ENCODE assay signal across 9 mouse cellular contexts in the genomic region with DNA sequence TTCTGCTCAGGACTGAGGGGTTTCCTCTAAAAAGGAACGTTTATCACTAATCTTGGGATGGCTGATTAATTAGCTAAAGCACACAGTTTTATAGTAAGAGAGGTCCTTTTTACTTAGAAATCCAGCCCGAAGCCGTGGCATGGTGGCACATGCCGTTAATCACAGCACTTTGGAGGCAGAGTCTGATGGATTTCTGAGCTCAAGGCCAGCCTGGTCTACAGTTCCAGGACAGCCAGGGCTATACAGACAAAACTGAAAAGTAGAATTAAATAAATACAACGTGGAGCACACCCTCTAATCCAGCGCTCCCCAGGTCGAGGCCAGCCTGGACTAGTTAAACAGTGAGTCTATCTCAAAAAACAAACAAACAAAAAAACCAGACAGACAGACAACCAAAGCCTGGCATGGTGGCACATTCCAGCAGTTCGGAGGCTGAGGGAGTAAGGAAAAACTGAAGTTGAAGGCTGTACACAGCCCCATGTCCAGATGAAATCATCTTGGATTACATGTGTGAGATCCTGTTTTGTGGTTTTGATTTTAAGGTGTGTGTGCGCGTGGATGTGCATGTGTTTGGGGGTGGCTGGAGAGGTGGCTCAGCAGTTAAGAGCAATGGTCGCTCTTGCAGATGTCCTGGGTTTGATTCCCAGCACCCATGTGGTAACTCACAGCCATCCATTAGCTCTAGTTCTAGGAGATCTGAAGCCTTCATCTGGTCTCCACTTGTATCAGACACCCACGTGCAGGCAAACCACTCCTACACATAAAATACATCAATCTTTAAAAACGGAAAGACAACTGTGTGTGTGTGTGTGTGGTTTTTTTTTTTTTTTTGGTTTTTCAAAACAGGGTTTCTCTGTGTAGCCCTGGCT. TPM values are rescaled to one million over a fixed set of nuclear protein-coding genes. Genes with fewer than 3 reads are reported as not detected.
A peak's percentile ranks its signal among the peaks of the same experiment; 100 is the strongest.
DNase-seq lines count a peak whose midpoint lies in the region; ATAC-seq and TF ChIP-seq lines count a peak whose summit lies in the region.
"Had no signal": no experiment of that assay in that cellular context is flagged by ENCODE, and none has a peak within 500 bp of the region (broad histone marks: within the 10 kb centered on the region; RNA-seq: fewer than 3 reads in every experiment).

No protein-coding gene starts in this region.

- dilution Hi-C loops in CH12.LX (cut with MboI; ENCODE audit: extremely low pct_ligation_motif_present, extremely low pct_unique_long_range_greater_than_20kb, low sequenced_read_pairs), result no loop called here

- no peaks in the 10 kb centered on the region for H3K9me3 ChIP-seq in CH12.LX (replicated peaks; ENCODE audit: low read length)
- no peaks in the 10 kb centered on the region for H3K9me3 ChIP-seq in heart, embryonic 15.5 days (replicated peaks)

- no peak for TF ChIP-seq CTCF in gastrocnemius, adult 2 months (IDR thresholded peaks at IDR 0.05)
- no peak for TF ChIP-seq CTCF in CH12.LX (conservative IDR thresholded peaks at IDR 0.05 in 1 of 2, IDR thresholded peaks at IDR 0.05 in 1 of 2; ENCODE audit: low read depth in 2 of 2, low read length in 2 of 2)

- TF ChIP-seq POLR2A in CH12.LX (IDR thresholded peaks at IDR 0.05; ENCODE audit: low read depth, low read length), result no peak

- peaks cover 30 to 80% of the 10 kb centered on the region in 2 experiments for H3K4me1 ChIP-seq in CH12.LX (ENCODE audit: control insufficient read depth in 1 of 2, insufficient read depth in 2 of 2)
- peaks cover 55% of the 10 kb centered on the region for H3K4me1 ChIP-seq in heart, embryonic 15.5 days (replicated peaks)

- DNase-seq in gastrocnemius, adult 2 months, result no peak
- no peak for DNase-seq in gastrocnemius, postnatal 4 days (ENCODE audit: low spot score in 2 of 2)
- DNase-seq in CH12.LX (ENCODE audit: extremely low read depth), result no peak
- DNase-seq in frontal cortex, postnatal 10 days (ENCODE audit: low spot score in 2 of 2), result no peak
- DNase-seq in frontal cortex, postnatal 25 days (ENCODE audit: low spot score in 2 of 2), result no peak
- no peak for DNase-seq in gastrocnemius, postnatal 25 days

- peak overlapping the region; percentile 93 for H3K27ac ChIP-seq in gastrocnemius, adult 2 months
- H3K27ac ChIP-seq in CH12.LX (ENCODE audit: insufficient read depth, low read depth) (0 out of 2 replicates have a peak overlapping the region, but pooled peaks have one; percentile 18), macrophage (peak overlapping the region; percentile 46)
- peak overlapping the region; percentile 90 for H3K27ac ChIP-seq in heart, embryonic 15.5 days

- H3K36me3 ChIP-seq in CH12.LX (replicated peaks in 1 of 2; ENCODE audit: control insufficient read depth in 1 of 2, insufficient read depth in 1 of 2, low read length in 1 of 2) (no peaks in the 10 kb centered on the region), macrophage (ENCODE audit: inconsistent target) (no peaks in the 10 kb centered on the region)
- H3K36me3 ChIP-seq in heart, embryonic 15.5 days, result no peaks in the 10 kb centered on the region

- H3K79me2 ChIP-seq in CH12.LX (replicated peaks; ENCODE audit: control insufficient read depth, extremely low read depth, insufficient read depth, poor library complexity, severe bottlenecking) (no peaks in the 10 kb centered on the region), macrophage (ENCODE audit: inconsistent target) (no peaks in the 10 kb centered on the region; the same call in 1 of the 2 replicates)

- in situ Hi-C loops in CH12.LX (cut with MboI; ENCODE audit: low pct_ligation_motif_present, low pct_unique_long_range_greater_than_20kb, low sequenced_read_pairs), result no loop called here

- 52% methylated on average over 13 of the region's 13 CpGs for WGBS in heart, embryonic 15.5 days
- WGBS in macrophage (ENCODE audit: missing documents), result 53% methylated on average over 11 of the region's 13 CpGs

- peak overlapping the region; percentile 33; the same call in 1 of the 2 replicates for H3K4me2 ChIP-seq in CH12.LX (ENCODE audit: insufficient read depth, low read depth, poor library complexity, severe bottlenecking)
- H3K4me2 ChIP-seq in heart, embryonic 15.5 days, result peak overlapping the region; percentile 64

- TF ChIP-seq RAD21 in CH12.LX (IDR thresholded peaks at IDR 0.05; ENCODE audit: low read depth, low read length), result no peak

- no peaks in the 10 kb centered on the region for H3K27me3 ChIP-seq in CH12.LX (replicated peaks)
- H3K27me3 ChIP-seq in heart, embryonic 15.5 days, result no peaks in the 10 kb centered on the region

- no peak for ATAC-seq in heart, embryonic 15.5 days (replicated peaks; ENCODE audit: insufficient number of reproducible peaks, insufficient read depth, low FRiP score, low read depth)

- peak overlapping the region; percentile 75 for H3K4me3 ChIP-seq in gastrocnemius, adult 2 months
- H3K4me3 ChIP-seq in CH12.LX (replicated peaks in 1 of 3; ENCODE audit: low read depth in 2 of 3, low read length in 2 of 3, poor library complexity in 1 of 3) (no peak overlapping the region), macrophage (ENCODE audit: inconsistent target) (no peak overlapping the region; the same call in 1 of the 2 replicates)
- H3K4me3 ChIP-seq in heart, embryonic 15.5 days, result peak overlapping the region; percentile 48

- no peak overlapping the region for H3K9ac ChIP-seq in CH12.LX (ENCODE audit: insufficient read depth, low read depth)
- peak overlapping the region; percentile 53 for H3K9ac ChIP-seq in heart, embryonic 15.5 days

- intact Hi-C loops in gastrocnemius, adult 2 months (cut with DNase I), result no loop called here

- no peak for TF ChIP-seq EP300 in CH12.LX (IDR thresholded peaks at IDR 0.05; ENCODE audit: low read length)

RNA-seq across cellular contexts. Expression of gene Lmna, which starts 0.9 kb away (rescaled TPM):
- total RNA-seq in gastrocnemius, adult 2 months (2021), result 10 to 100 TPM; 67.5 to 82.5 TPM
- total RNA-seq in gastrocnemius, postnatal 4 days (2021), result 100 to 1,000 TPM; 355 to 365 TPM
- 60.7 and 67.7 TPM in 2 replicates for total RNA-seq in CH12.LX (2012; rRNA removed)
- 16.1 and 19.8 TPM in 2 replicates for total RNA-seq in CH12.LX (2014; rRNA removed)
- 17.2 and 21.5 TPM in 2 replicates for polyA plus RNA-seq in CH12.LX (2012; ENCODE audit: insufficient read length, low read depth)
- 110 and 131 TPM in 2 replicates for polyA plus RNA-seq in heart, embryonic 15.5 days (2015; fragmentation: Nextera tagmentation; extraction: Ambion mirVana)
- total RNA-seq in macrophage (2018; cell fraction: chromatin; rRNA removed), result 100 to 1,000 TPM in 8 of 26 experiments, 10 to 100 TPM in 18; 18.3 to 483 (median 71.9) TPM
- 100 to 1,000 TPM in 13 of 26 experiments, 10 to 100 TPM in 13; 61.7 to 262 (median 112) TPM for total RNA-seq in macrophage (2018; cell fraction: cytosol; rRNA removed)
- total RNA-seq in macrophage (2018; cell fraction: nucleus; rRNA removed), result 100 to 1,000 TPM in 11 of 26 experiments, 10 to 100 TPM in 15; 40.2 to 222 (median 79.2) TPM
- 96.7 to 217 TPM (median 105 TPM) in 3 replicates for polyA plus RNA-seq in macrophage (2018)
- 100 to 1,000 TPM in 1 of 2 experiments, 10 to 100 TPM in 1; 99.2 to 106 TPM for total RNA-seq in gastrocnemius, postnatal 25 days (2021)

RNA-seq across cellular contexts. Expression of gene Mex3a, which starts 21.5 kb away (rescaled TPM):
- total RNA-seq in gastrocnemius, adult 2 months (2021), result under 1 TPM; 0.15 to 0.20 TPM
- total RNA-seq in gastrocnemius, postnatal 4 days (2021), result 10 to 100 TPM; 12.9 to 13.1 TPM
- total RNA-seq in CH12.LX (2012; rRNA removed) (3.4 and 4.9 TPM in 2 replicates), CH12.LX (2014; rRNA removed) (0.86 and 1.1 TPM in 2 replicates)
- polyA plus RNA-seq in CH12.LX (2012; ENCODE audit: insufficient read length, low read depth) (2.0 and 2.5 TPM in 2 replicates), macrophage (2018) (0.08 to 0.10 TPM (median 0.10 TPM) in 3 replicates)
- 6.5 and 8.0 TPM in 2 replicates for polyA plus RNA-seq in heart, embryonic 15.5 days (2015; fragmentation: Nextera tagmentation; extraction: Ambion mirVana)
- total RNA-seq in macrophage (2018; cell fraction: chromatin; rRNA removed), result 1 to 10 TPM in 2 of 26 experiments, under 1 TPM in 17, not detected in 7; 0.11 to 1.7 (median 0.21) TPM
- under 1 TPM in 25 of 26 experiments, not detected in 1; 0.03 to 0.33 (median 0.06) TPM for total RNA-seq in macrophage (2018; cell fraction: cytosol; rRNA removed)
- total RNA-seq in macrophage (2018; cell fraction: nucleus; rRNA removed), result 1 to 10 TPM in 2 of 26 experiments, under 1 TPM in 10, not detected in 14; 0.05 to 2.3 (median 0.19) TPM
- under 1 TPM; 0.24 to 0.33 TPM for total RNA-seq in gastrocnemius, postnatal 25 days (2021)

RNA-seq across cellular contexts. Expression of gene Rab25, which starts 37.4 kb away (rescaled TPM):
- not detected for total RNA-seq in gastrocnemius, adult 2 months (2021)
- total RNA-seq in gastrocnemius, postnatal 4 days (2021), result under 1 TPM; 0.57 to 0.91 TPM
- total RNA-seq in CH12.LX (2012; rRNA removed), result 4.1 and 7.1 TPM in 2 replicates
- 0.76 and 0.79 TPM in 2 replicates for total RNA-seq in CH12.LX (2014; rRNA removed)
- polyA plus RNA-seq in CH12.LX (2012; ENCODE audit: insufficient read length, low read depth), result 1.8 and 2.0 TPM in 2 replicates
- polyA plus RNA-seq in heart, embryonic 15.5 days (2015; fragmentation: Nextera tagmentation; extraction: Ambion mirVana), result 0.92 and 4.0 TPM in 2 replicates
- total RNA-seq in macrophage (2018; cell fraction: chromatin; rRNA removed), result 1 to 10 TPM in 8 of 26 experiments, not detected in 18; 1.2 to 4.1 (median 2.6) TPM
- total RNA-seq in macrophage (2018; cell fraction: cytosol; rRNA removed), result not detected
- total RNA-seq in macrophage (2018; cell fraction: nucleus; rRNA removed), result 1 to 10 TPM in 2 of 26 experiments, under 1 TPM in 2, not detected in 22; 0.72 to 2.6 (median 0.99) TPM
- polyA plus RNA-seq in macrophage (2018), result not detected in 3 replicates
- total RNA-seq in gastrocnemius, postnatal 25 days (2021), result not detected
- total RNA-seq: heart, postnatal 36 days had no signal

RNA-seq across cellular contexts. Expression of gene Lamtor2, which starts 42.2 kb away (rescaled TPM):
- 100 to 1,000 TPM in 1 of 2 experiments, 10 to 100 TPM in 1; 70.9 to 104 TPM for total RNA-seq in gastrocnemius, adult 2 months (2021)
- total RNA-seq in gastrocnemius, postnatal 4 days (2021), result 10 to 100 TPM; 78.5 to 81.4 TPM
- total RNA-seq in CH12.LX (2012; rRNA removed) (73.2 and 96.6 TPM in 2 replicates), CH12.LX (2014; rRNA removed) (42.3 and 44.0 TPM in 2 replicates)
- polyA plus RNA-seq in CH12.LX (2012; ENCODE audit: insufficient read length, low read depth) (56.0 and 83.9 TPM in 2 replicates), macrophage (2018) (164 to 206 TPM (median 186 TPM) in 3 replicates)
- polyA plus RNA-seq in heart, embryonic 15.5 days (2015; fragmentation: Nextera tagmentation; extraction: Ambion mirVana), result 119 and 144 TPM in 2 replicates
- total RNA-seq in macrophage (2018; cell fraction: chromatin; rRNA removed), result 10 to 100 TPM in 7 of 26 experiments, 1 to 10 TPM in 16, not detected in 3; 1.9 to 25.1 (median 4.5) TPM
- total RNA-seq in macrophage (2018; cell fraction: cytosol; rRNA removed), result 100 to 1,000 TPM in 22 of 26 experiments, 10 to 100 TPM in 4; 84.4 to 168 (median 109) TPM
- 10 to 100 TPM in 24 of 26 experiments, 1 to 10 TPM in 2; 7.2 to 35.9 (median 19.1) TPM for total RNA-seq in macrophage (2018; cell fraction: nucleus; rRNA removed)
- 10 to 100 TPM; 76.1 to 81.1 TPM for total RNA-seq in gastrocnemius, postnatal 25 days (2021)

RNA-seq across cellular contexts. Expression of gene Ubqln4, which starts 42.9 kb away (rescaled TPM):
- 10 to 100 TPM; 78.2 to 90.2 TPM for total RNA-seq in gastrocnemius, adult 2 months (2021)
- 10 to 100 TPM; 54.9 to 58.0 TPM for total RNA-seq in gastrocnemius, postnatal 4 days (2021)
- 39.6 and 47.3 TPM in 2 replicates for total RNA-seq in CH12.LX (2012; rRNA removed)
- total RNA-seq in CH12.LX (2014; rRNA removed), result 22.4 and 22.8 TPM in 2 replicates
- 55.7 and 62.2 TPM in 2 replicates for polyA plus RNA-seq in CH12.LX (2012; ENCODE audit: insufficient read length, low read depth)
- 30.0 and 34.9 TPM in 2 replicates for polyA plus RNA-seq in heart, embryonic 15.5 days (2015; fragmentation: Nextera tagmentation; extraction: Ambion mirVana)
- total RNA-seq in macrophage (2018; cell fraction: chromatin; rRNA removed), result 10 to 100 TPM; 13.2 to 83.4 (median 37.9) TPM
- 10 to 100 TPM; 19.8 to 27.6 (median 24.4) TPM for total RNA-seq in macrophage (2018; cell fraction: cytosol; rRNA removed)
- total RNA-seq in macrophage (2018; cell fraction: nucleus; rRNA removed), result 10 to 100 TPM; 15.2 to 81.8 (median 29.2) TPM
- 26.3 to 31.7 TPM (median 26.5 TPM) in 3 replicates for polyA plus RNA-seq in macrophage (2018)
- 10 to 100 TPM; 59.6 to 67.2 TPM for total RNA-seq in gastrocnemius, postnatal 25 days (2021)

Comparison
In these comparisons a context has a peak if more than half of its experiments do, and no peak if none do; other contexts are left out.
1. H3K27ac ChIP-seq: peak in every context shown above with its lines; median percentile 93 in gastrocnemius, adult 2 months; 90 in heart, embryonic 15.5 days; 46 in macrophage; 18 in CH12.LX.
2. H3K4me3 ChIP-seq: peak in gastrocnemius, adult 2 months (single experiment) and heart, embryonic 15.5 days (single experiment); none in CH12.LX (0 of 3) and macrophage (single experiment).